Mouse (Mus musculus): ENCODE data around the gene Slc35a1.

DNA sequence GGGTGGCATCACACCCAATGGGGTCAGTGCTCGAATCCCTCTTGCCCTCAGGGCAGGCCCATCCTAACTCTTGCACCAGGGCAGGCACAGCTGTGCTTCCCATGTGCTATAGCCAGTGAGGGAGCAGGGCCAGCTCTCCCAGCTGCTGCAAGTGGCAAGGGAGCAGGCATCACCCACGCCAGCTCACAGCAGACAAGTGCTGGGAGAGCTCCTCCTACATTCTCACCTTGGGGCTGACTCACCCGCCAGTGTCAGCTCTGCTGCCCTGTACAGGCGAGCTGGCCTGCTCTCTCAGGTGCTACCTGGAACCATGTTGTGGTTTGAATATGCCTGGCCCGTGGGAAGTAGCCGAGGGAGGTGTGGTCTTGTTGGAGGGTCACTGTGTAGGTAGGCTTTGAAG lies 25.3 kb downstream of the Slc35a1 start:
- TF ChIP-seq CTCF (IDR thresholded peaks at IDR 0.05; ENCODE audit: low read depth, low read length) (no peak), POLR2A (IDR thresholded peaks at IDR 0.05; ENCODE audit: extremely low read depth, insufficient read depth, low read length) (no peak)

Data from liver, adult 2 months (tissue).